Mouse (Mus musculus) T-helper 17 cell (primary cell): ENCODE results near the gene Gstt1.
"Not testable (repeated sequence)": the region's sequence is repeated elsewhere in the genome, so short reads cannot be mapped to it uniquely, and the experiment has no call there.

Experiments
- in situ Hi-C, 2 experiments: fragments of 300-600 bp; cut with MboI, MseI; formaldehyde crosslinking; loops; 1 replicate in 1 of 2; 2 replicates in 1 of 2; pipeline ENCODE4 v1.15.1; 2025; ENCODE audit warnings: high pct_unique_total_duplicates in 2 of 2

The Gstt1 gene

GRCm38 (mm10) chr10:75798176-75798696 lies at the start of gene Gstt1:
Gstt1 (minus strand) TSS chr10:75798584.
- in situ Hi-C loops = no loop called here

DNA sequence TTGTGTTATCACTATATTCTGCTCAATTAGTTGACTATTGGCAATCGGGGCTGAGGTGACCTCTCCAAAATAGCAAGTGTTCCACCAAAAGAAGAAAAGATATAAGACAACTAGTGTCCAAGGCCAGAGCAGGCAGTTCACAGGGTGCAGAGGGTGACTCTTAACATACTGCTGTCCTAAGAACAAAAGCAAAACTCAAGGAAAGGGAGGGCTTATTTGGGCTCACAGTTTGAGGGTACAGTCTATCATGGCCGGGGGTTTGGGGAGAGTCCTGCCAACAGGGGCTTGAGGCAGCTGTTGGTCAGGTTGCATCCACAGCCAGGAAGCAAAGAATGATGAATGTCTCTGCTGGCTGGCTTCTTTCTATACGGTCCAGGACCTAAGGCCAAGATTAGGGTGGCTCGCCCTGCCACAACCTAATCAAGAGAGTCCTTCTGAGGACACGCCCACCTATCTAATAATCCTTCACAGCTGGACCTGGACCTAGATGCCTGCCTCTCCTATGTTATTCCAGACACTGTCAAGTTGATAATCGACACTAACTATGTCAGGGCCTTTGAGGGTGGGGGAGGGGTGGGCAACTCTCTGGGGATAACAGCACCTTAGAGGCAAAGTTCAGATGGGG lies 47.0 kb upstream of the Gstt1 start:
- in situ Hi-C loops = no loop called here

GRCm38 (mm10) chr10:75844800-75845199 lies 46.4 kb upstream of the Gstt1 start:
- in situ Hi-C loops = no loop called here

- in situ Hi-C loops = not testable (repeated sequence)
Measured at GRCm38 (mm10) chr10:75843898-75844297, 45.5 kb upstream of the Gstt1 start.

GRCm38 (mm10) chr10:75839092-75839491 lies 40.7 kb upstream of the Gstt1 start:
- in situ Hi-C loops = loop anchor here in 1 of 2 experiments (10.0 kb wide), 1 partner anchor 1696 kb away; the partner anchor contains the start of gene Itgb2

DNA sequence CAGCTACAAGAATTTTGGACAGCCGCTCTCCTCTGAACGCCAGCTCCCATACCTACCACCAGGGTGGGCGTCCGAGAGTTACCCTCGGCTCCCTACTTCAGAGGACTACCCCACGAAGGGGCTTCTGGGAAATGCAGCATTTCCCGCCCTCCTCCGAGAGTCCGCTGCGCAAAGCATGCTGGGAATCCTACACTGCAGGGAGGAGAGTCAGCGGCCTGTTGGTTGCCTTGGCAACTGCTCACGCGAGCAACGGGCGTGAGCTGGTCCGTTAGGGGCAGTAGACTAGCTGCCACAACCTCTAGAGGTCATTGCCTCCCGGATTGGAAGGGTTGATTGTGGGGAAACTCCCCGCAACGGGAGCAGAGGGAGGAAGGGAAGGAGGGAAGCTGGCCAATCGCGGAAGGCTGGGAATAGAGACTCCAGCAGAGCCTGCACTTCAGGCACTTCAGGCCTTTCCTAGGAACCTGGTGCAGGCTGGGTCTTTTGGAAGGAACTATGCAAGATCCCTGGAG lies 38.9 kb upstream of the Gstt1 start, which contains the start of gene Gstt2:
TSS of gene Gstt2 (minus strand) at position 177 of the 512 bp plus-strand sequence.
- in situ Hi-C loops = loop anchor here in 1 of 2 experiments (10.0 kb wide), 1 partner anchor 1697 kb away; the partner anchor contains the start of gene Itgb2

GRCm38 (mm10) chr10:75835761-75836531 lies 37.6 kb upstream of the Gstt1 start:
- in situ Hi-C loops = loop anchor here in 1 of 2 experiments (10.0 kb wide), 1 partner anchor 1699 kb away; the partner anchor contains the start of gene Itgb2

GRCm38 (mm10) chr10:75835307-75835706 lies 36.9 kb upstream of the Gstt1 start:
- in situ Hi-C loops = loop anchor here in 1 of 2 experiments (10.0 kb wide), 1 partner anchor 1699 kb away; the partner anchor contains the start of gene Itgb2

GRCm38 (mm10) chr10:75834721-75835120 lies 36.3 kb upstream of the Gstt1 start:
- in situ Hi-C loops = loop anchor here in 1 of 2 experiments (10.0 kb wide), 1 partner anchor 1700 kb away; the partner anchor contains the start of gene Itgb2

GRCm38 (mm10) chr10:75834250-75834649 lies 35.9 kb upstream of the Gstt1 start:
- in situ Hi-C loops = loop anchor here in 1 of 2 experiments (10.0 kb wide), 1 partner anchor 1701 kb away; the partner anchor contains the start of gene Itgb2

GRCm38 (mm10) chr10:75833456-75834080 lies 35.2 kb upstream of the Gstt1 start:
- in situ Hi-C loops = loop anchor here in 1 of 2 experiments (10.0 kb wide), 1 partner anchor 1701 kb away; the partner anchor contains the start of gene Itgb2

GRCm38 (mm10) chr10:75832272-75832895 lies 34.0 kb upstream of the Gstt1 start:
- in situ Hi-C loops = loop anchor here in 1 of 2 experiments (10.0 kb wide), 1 partner anchor 1702 kb away; the partner anchor contains the start of gene Itgb2

GRCm38 (mm10) chr10:75830275-75830670 lies 31.9 kb upstream of the Gstt1 start:
- in situ Hi-C loops = loop anchor here in 1 of 2 experiments (10.0 kb wide), 1 partner anchor 1705 kb away; the partner anchor contains the start of gene Itgb2

DNA sequence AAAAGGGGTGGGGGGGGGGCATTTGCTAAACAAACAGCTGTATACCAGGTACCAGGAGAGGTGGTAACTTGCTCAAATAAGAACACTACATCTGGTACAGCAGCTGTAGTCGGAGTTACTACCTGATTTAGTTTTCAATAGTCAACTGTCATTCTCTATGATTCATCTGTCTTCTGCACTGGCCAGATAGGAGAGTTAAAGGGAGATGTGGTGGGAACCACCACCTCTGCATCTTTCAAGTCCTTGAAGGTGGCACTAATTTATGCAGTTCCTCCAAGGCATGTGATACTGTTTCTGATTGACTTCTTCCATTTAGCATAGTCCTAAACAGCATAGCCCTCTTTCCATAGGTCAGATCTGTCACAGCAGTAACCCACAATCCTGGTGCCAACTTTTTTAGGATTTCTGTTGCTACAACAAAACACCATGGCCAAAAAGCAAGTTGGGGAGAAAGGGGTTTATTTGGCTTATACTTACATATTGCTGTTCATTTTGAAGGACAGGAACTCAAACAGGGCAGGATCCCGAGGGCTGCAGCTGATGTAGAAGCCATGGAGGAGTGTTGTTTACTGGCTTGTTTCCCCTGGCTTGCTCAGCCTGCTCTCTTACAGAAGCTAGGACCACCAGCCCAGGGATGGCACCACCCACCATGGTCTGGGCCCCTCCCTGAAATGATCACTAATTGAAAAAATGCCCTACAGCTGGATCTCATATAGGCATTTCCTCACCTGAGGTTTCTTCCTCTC lies 31.3 kb upstream of the Gstt1 start:
- in situ Hi-C loops = loop anchor here (5.0 to 10.0 kb wide), 4 partner anchors 47 to 1705 kb away; partner anchors contain the start of genes Gm20441 (in 1 of the 2), Gstt3 (in 1 of the 2) and Itgb2 (in 1 of the 2)

DNA sequence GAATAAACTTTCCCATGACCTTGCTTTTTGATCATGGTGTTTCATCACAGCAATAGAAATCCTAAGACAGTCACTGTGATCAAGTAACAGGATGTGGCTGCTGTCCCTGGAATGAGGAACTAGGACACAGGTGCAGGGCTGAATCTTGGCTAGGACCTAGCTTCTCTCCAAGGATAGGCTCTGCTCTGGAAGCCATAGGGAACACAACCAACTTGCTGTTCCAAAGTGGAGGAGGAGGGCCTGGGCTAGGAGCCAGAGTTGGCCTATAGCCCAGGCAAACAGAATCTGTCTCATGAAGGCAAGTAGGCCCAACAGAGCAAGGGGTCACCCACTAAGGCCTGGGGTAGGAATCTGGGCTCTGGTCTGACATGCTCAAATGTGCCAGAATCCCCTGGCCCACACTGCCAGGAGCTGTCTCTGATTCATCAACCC lies 30.1 kb upstream of the Gstt1 start:
- in situ Hi-C loops = loop anchor here (5.0 to 10.0 kb wide), 3 partner anchors 46 to 774 kb away; partner anchors contain the start of genes Gm20441 (in 1 of the 2) and Gstt3 (in 1 of the 2)

DNA sequence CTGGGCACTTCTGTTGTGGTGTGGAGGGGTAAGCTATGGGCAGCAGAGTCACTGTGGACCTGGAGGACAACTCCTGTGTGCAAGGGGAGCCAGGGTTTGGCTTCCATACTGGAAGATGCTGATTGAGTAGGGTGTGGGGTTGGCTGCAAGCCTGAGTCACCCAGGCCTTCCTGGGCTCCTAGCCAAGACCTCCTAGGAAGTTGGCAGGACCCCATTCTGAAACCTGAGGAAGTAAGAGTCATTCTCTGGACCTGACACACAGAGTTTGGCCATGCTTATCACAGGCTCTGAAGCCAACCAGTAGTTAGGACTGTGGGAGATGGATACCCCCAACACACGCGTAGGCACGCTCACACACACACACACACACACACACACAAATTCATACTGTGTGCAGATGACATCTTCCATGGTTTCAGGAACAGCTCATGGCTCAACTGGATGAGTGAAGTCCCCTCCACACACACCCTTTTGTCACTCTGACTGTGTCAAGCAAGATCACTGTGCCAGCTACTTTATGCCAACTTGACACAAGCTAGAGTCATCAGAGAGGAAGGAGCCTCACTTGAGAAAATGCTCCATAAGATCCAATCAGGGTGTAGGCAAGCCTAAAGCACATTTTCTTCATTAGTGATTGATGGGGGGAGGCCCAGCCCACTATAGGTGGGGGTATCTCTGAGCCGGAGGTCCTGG lies 29.4 kb upstream of the Gstt1 start:
- in situ Hi-C loops = loop anchor here (5.0 to 10.0 kb wide), 3 partner anchors 46 to 773 kb away; partner anchors contain the start of genes Gm20441 (in 1 of the 2) and Gstt3 (in 1 of the 2)

DNA sequence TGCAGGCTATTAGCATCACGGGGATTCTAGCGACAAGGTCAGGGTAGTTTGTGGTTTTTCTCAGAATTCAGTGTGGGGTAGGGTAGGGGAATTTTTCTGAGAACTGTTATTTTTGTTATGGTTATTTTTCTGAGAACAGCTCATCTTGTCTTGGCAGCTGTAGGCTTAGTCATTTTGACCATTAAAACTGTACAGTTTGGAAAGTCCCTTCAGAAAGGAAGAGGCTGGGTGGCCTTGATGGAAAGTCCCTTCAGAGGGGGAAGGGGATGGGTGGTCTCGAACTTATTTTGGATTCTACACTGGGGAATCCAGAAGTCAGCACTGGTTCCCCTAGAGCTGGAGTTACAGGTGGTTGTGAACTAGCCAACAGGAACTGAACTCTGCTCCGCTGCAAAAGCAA lies 26.1 kb upstream of the Gstt1 start:
- in situ Hi-C loops = loop anchor here in 1 of 2 experiments (10.0 kb wide), 1 partner anchor 770 kb away; no protein-coding TSS in a partner anchor

DNA sequence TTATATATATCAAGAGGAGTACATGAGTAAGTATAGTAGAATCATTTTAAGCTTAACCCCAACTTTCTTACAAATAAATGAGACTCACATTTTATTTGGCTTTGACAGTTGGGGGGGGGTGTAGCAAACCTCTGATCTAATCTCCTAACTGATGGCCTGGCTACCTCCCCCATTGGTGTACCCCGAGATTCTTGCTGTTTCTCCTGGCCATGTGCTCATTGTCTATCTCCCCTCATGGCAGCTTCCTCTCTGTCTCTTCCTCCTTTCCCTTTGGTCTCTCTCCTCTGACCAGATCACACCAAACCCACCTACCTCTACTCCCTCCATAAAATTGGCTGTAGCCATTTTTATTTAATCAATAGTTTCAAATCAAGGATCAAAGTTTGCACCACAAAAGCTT lies 25.4 kb upstream of the Gstt1 start:
- in situ Hi-C loops = loop anchor here in 1 of 2 experiments (10.0 kb wide), 1 partner anchor 769 kb away; no protein-coding TSS in a partner anchor
